Mouse (Mus musculus): ENCODE data around the gene Mgat4b. TPM values are rescaled to one million over a fixed set of nuclear protein-coding genes. Genes with fewer than 3 reads are reported as not detected.
A peak's percentile ranks its signal among the peaks of the same experiment; 100 is the strongest.
"Not testable (repeated sequence)": the region's sequence is repeated elsewhere in the genome, so short reads cannot be mapped to it uniquely, and the experiment has no call there.

The Mgat4b gene
- polyA plus RNA-seq (2014; fragmentation: Nextera tagmentation; extraction: Ambion mirVana): 18.4 and 22.1 TPM in 2 replicates

GRCm38 (mm10) chr11:50210505-50211151, at the start of gene Mgat4b, which contains the start of gene Sqstm1:
Mgat4b (plus strand) TSS chr11:50210890.
Sqstm1 (minus strand) TSS chr11:50210827.
- no peaks in the 10 kb centered on the region for H3K27me3 ChIP-seq (ENCODE audit: control insufficient read depth, insufficient read depth, low read length)
- no peaks in the 10 kb centered on the region for H3K9me3 ChIP-seq (ENCODE audit: control insufficient read depth, low read length)
- peak within 1 kb of the TSS; percentile 91 for H3K27ac ChIP-seq (replicated peaks; ENCODE audit: low read depth, low read length)
- H3K4me1 ChIP-seq (ENCODE audit: control insufficient read depth, insufficient read depth, low read length): peaks cover 4% of the 10 kb centered on the region; the same call in 1 of the 2 replicates
- peaks cover 15% of the 10 kb centered on the region for H3K36me3 ChIP-seq (ENCODE audit: control insufficient read depth, insufficient read depth, low read length)
- H3K4me3 ChIP-seq (ENCODE audit: low read depth, low read length): peak within 1 kb of the TSS; percentile 92
- WGBS: under 1% methylated on average over 48 of the region's 48 CpGs
- DNase-seq (ENCODE audit: low spot score): peak; percentile 86
- peak within 1 kb of the TSS; percentile 88 for H3K9ac ChIP-seq (ENCODE audit: low read length)
- peak within 1 kb of the TSS; percentile 63 for H3K4me2 ChIP-seq (ENCODE audit: low read depth, severe bottlenecking)
- ATAC-seq (ENCODE audit: insufficient number of reproducible peaks, low FRiP score, low TSS enrichment, low read depth): peak; percentile 65

GRCm38 (mm10) chr11:50161578-50162304, 48.9 kb upstream of the Mgat4b start:
- H3K4me3 ChIP-seq (ENCODE audit: low read depth, low read length): no peak overlapping the region
- H3K27me3 ChIP-seq (ENCODE audit: control insufficient read depth, insufficient read depth, low read length): no peaks in the 10 kb centered on the region
- no peak overlapping the region for H3K9ac ChIP-seq (ENCODE audit: low read length)
- peak; percentile 74 for DNase-seq (ENCODE audit: low spot score)
- H3K27ac ChIP-seq (replicated peaks; ENCODE audit: low read depth, low read length): no peak overlapping the region
- peaks cover 8% of the 10 kb centered on the region for H3K36me3 ChIP-seq (ENCODE audit: control insufficient read depth, insufficient read depth, low read length)
- H3K4me1 ChIP-seq (ENCODE audit: control insufficient read depth, insufficient read depth, low read length): no peaks in the 10 kb centered on the region
- no peaks in the 10 kb centered on the region for H3K9me3 ChIP-seq (ENCODE audit: control insufficient read depth, low read length)
- WGBS: 70% methylated on average over 10 of the region's 10 CpGs
- no peak overlapping the region for H3K4me2 ChIP-seq (ENCODE audit: low read depth, severe bottlenecking)
- no peak for ATAC-seq (ENCODE audit: insufficient number of reproducible peaks, low FRiP score, low TSS enrichment, low read depth)

DNA sequence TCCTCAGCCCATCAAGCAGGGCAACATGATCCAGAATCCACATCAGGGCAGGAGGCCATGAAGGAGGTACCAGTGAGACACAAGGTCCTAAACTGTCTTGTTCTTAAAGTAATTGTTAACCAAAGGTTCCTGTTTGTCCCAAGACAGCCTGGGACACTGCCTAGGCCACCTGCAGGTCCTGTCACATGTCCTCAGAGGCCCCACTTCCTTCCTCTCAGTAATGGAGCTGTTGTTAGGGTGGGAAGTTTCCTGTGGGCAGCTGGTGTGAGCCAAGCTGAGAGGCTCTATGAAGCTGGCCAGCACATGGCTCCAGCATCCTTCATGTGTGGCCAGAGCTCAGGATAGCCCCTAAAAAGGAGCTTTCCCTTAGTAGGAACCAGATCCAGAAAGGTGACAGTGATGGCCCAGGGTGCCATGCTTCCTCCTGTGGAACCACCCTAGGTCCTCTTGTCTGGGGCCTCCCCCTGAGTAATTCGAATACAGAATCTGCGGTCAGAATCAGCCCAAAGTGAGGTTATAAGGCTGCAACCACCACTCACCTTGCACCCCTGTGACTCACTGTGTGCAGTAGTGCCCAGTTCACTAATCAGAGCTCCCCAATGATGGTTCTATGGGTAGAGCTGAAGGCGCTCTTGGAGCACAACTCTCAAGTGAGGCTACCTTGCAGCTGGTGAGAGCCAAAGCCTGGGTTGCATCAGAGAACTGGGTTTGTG, 48.2 kb upstream of the Mgat4b start:
- H3K9ac ChIP-seq (ENCODE audit: low read length): no peak overlapping the region
- ATAC-seq (ENCODE audit: insufficient number of reproducible peaks, low FRiP score, low TSS enrichment, low read depth): no peak
- H3K36me3 ChIP-seq (ENCODE audit: control insufficient read depth, insufficient read depth, low read length): peaks cover 7% of the 10 kb centered on the region

DNA sequence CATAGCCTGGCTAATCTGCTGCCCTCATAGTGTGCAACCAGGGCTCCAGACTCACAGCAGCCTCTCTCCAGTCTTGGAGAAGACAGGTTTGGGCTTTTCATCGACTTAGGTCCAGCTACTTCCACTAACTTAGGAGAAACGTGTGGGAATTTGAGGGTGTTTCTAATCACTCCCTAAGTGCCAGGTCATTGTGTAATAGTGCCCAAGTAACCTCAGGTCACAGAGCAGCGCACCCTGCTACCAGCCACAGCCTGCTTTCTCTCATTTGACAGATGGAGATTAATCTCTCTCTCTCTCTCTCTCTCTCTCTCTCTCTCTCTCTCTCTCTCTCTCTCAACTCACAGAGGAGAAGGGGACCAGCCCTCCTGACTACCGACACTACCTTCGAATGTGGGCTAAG, 42.3 kb upstream of the Mgat4b start:
- Histone ChIP-seq H3K9ac (ENCODE audit: low read length) (no peak overlapping the region), H3K4me1 (ENCODE audit: control insufficient read depth, insufficient read depth, low read length) (no peaks in the 10 kb centered on the region), H3K4me2 (ENCODE audit: low read depth, severe bottlenecking) (no peak overlapping the region), H3K36me3 (ENCODE audit: control insufficient read depth, insufficient read depth, low read length) (no peaks in the 10 kb centered on the region; the same call in 1 of the 2 replicates), H3K4me3 (ENCODE audit: low read depth, low read length) (no peak overlapping the region), H3K9me3 (ENCODE audit: control insufficient read depth, low read length) (no peaks in the 10 kb centered on the region), H3K27ac (replicated peaks; ENCODE audit: low read depth, low read length) (no peak overlapping the region), H3K27me3 (ENCODE audit: control insufficient read depth, insufficient read depth, low read length) (no peaks in the 10 kb centered on the region)
- DNase-seq (ENCODE audit: low spot score): no peak
- ATAC-seq (ENCODE audit: insufficient number of reproducible peaks, low FRiP score, low TSS enrichment, low read depth): no peak
- WGBS: 85% methylated on average over 5 of the region's 5 CpGs

More for the DNA sequence above, 48.2 kb upstream of the Mgat4b start:
- H3K27me3 ChIP-seq (ENCODE audit: control insufficient read depth, insufficient read depth, low read length): no peaks in the 10 kb centered on the region
- no peaks in the 10 kb centered on the region for H3K9me3 ChIP-seq (ENCODE audit: control insufficient read depth, low read length)
- WGBS: 94% methylated on average over 3 of the region's 3 CpGs
- H3K4me3 ChIP-seq (ENCODE audit: low read depth, low read length): no peak overlapping the region
- DNase-seq (ENCODE audit: low spot score): no peak
- H3K4me1 ChIP-seq (ENCODE audit: control insufficient read depth, insufficient read depth, low read length): no peaks in the 10 kb centered on the region
- H3K4me2 ChIP-seq (ENCODE audit: low read depth, severe bottlenecking): no peak overlapping the region
- H3K27ac ChIP-seq (replicated peaks; ENCODE audit: low read depth, low read length): no peak overlapping the region

DNA sequence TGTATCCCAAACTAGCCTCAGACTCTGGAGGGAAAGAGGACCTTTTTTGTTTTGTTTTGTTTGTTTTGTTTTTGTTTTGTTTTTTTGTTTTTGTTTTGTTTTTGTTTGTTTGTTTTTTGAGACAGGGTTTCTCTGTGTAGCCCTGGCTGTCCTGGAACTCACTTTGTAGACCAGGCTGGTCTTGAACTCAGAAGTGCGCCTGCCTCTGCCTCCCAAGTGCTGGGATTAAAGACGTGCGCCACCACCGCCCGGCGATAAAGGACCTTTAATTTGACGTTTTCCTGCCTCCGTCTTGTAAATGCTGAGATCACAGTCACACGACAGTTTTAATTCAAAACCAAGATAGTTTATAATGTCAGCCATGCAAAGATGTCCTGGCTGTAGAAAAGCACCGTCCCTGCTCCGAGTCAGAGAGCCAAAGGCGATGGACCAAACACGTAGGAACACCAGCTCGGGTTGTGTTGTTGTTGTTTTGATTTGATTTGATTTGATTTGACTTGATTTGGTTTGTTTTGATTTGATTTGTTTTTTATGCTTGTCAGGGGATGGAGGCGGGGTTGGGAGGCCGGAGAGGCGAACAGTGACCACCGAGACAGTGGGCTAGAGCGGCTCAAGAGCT, 36.5 kb upstream of the Mgat4b start, which contains the start of gene Mrnip:
Gene Mrnip (plus strand): TSS at position 334 of the 619 bp plus-strand sequence.
- not testable (repeated sequence) for H3K27ac ChIP-seq (replicated peaks; ENCODE audit: low read depth, low read length); H3K4me1 ChIP-seq (ENCODE audit: control insufficient read depth, insufficient read depth, low read length); H3K36me3 ChIP-seq (ENCODE audit: control insufficient read depth, insufficient read depth, low read length); ATAC-seq (ENCODE audit: insufficient number of reproducible peaks, low FRiP score, low TSS enrichment, low read depth); H3K27me3 ChIP-seq (ENCODE audit: control insufficient read depth, insufficient read depth, low read length); DNase-seq (ENCODE audit: low spot score); H3K9me3 ChIP-seq (ENCODE audit: control insufficient read depth, low read length)
- Histone ChIP-seq H3K4me3 (ENCODE audit: low read depth, low read length) (peak within 1 kb of the TSS; percentile 63), H3K4me2 (ENCODE audit: low read depth, severe bottlenecking) (peak within 1 kb of the TSS; percentile 56), H3K9ac (ENCODE audit: low read length) (peak within 1 kb of the TSS; percentile 58)
- 5% methylated on average over 19 of the region's 19 CpGs for WGBS

- Histone ChIP-seq H3K36me3 (ENCODE audit: control insufficient read depth, insufficient read depth, low read length) (peaks cover 3% of the 10 kb centered on the region; the same call in 1 of the 2 replicates), H3K27me3 (ENCODE audit: control insufficient read depth, insufficient read depth, low read length) (no peaks in the 10 kb centered on the region), H3K4me3 (ENCODE audit: low read depth, low read length) (peak overlapping the region; percentile 63), H3K4me2 (ENCODE audit: low read depth, severe bottlenecking) (peak overlapping the region; percentile 56), H3K27ac (replicated peaks; ENCODE audit: low read depth, low read length) (no peak overlapping the region), H3K9me3 (ENCODE audit: control insufficient read depth, low read length) (no peaks in the 10 kb centered on the region), H3K4me1 (ENCODE audit: control insufficient read depth, insufficient read depth, low read length) (no peaks in the 10 kb centered on the region; the same call in 1 of the 2 replicates), H3K9ac (ENCODE audit: low read length) (peak overlapping the region; percentile 56)
- WGBS: under 1% methylated on average over 27 of the region's 27 CpGs
- ATAC-seq (ENCODE audit: insufficient number of reproducible peaks, low FRiP score, low TSS enrichment, low read depth): peak; percentile 97
- DNase-seq (ENCODE audit: low spot score): peak; percentile 100
Observed at GRCm38 (mm10) chr11:50174730-50175187, 35.9 kb upstream of the Mgat4b start.

- Histone ChIP-seq H3K4me1 (ENCODE audit: control insufficient read depth, insufficient read depth, low read length) (no peaks in the 10 kb centered on the region; the same call in 1 of the 2 replicates), H3K4me2 (ENCODE audit: low read depth, severe bottlenecking) (no peak overlapping the region), H3K27ac (replicated peaks; ENCODE audit: low read depth, low read length) (no peak overlapping the region), H3K9ac (ENCODE audit: low read length) (no peak overlapping the region), H3K4me3 (ENCODE audit: low read depth, low read length) (no peak overlapping the region), H3K27me3 (ENCODE audit: control insufficient read depth, insufficient read depth, low read length) (no peaks in the 10 kb centered on the region), H3K36me3 (ENCODE audit: control insufficient read depth, insufficient read depth, low read length) (peaks cover 6% of the 10 kb centered on the region; the same call in 1 of the 2 replicates), H3K9me3 (ENCODE audit: control insufficient read depth, low read length) (no peaks in the 10 kb centered on the region)
- ATAC-seq (ENCODE audit: insufficient number of reproducible peaks, low FRiP score, low TSS enrichment, low read depth) (no peak), DNase-seq (ENCODE audit: low spot score) (no peak)
- WGBS: 86% methylated on average over 3 of the region's 3 CpGs
Observed at GRCm38 (mm10) chr11:50176351-50176750, 34.3 kb upstream of the Mgat4b start.
